Mouse (Mus musculus): ENCODE measurements around the gene Plac1.

GRCm38 (mm10) chrX:53045187-53045903 lies 194.6 kb downstream of the Plac1 start:
- TF ChIP-seq CTCF (IDR thresholded peaks at IDR 0.05; ENCODE audit: control insufficient read depth, insufficient read depth, low read length) (no peak), POLR2A (IDR thresholded peaks at IDR 0.05; ENCODE audit: borderline replicate concordance, control insufficient read depth, low read depth, low read length) (no peak)
